16 mouse cellular contexts compared by ENCODE assay signal in genomic region chr5:44147732-44148131, GRCm38 (mm10).
"Had no signal": no experiment of that assay in that cellular context is flagged by ENCODE, and none has a peak within 500 bp of the region (broad histone marks: within the 10 kb centered on the region; RNA-seq: fewer than 3 reads in every experiment).

No protein-coding gene starts in this region.

- H3K4me2 ChIP-seq: liver, embryonic 13.5 days; midbrain, embryonic 11.5 days; stomach, embryonic 15.5 days had no signal

- H3K9ac ChIP-seq: liver, embryonic 13.5 days; stomach, embryonic 15.5 days had no signal

- ATAC-seq: intestine, embryonic 16.5 days had no signal

- H3K9me3 ChIP-seq: stomach, embryonic 15.5 days had no signal

- H3K4me3 ChIP-seq: liver, embryonic 13.5 days; stomach, embryonic 15.5 days had no signal

- H3K36me3 ChIP-seq: liver, embryonic 13.5 days; stomach, embryonic 15.5 days had no signal

- H3K27ac ChIP-seq: kidney, postnatal 0 days; liver, embryonic 13.5 days; stomach, embryonic 15.5 days had no signal

- H3K27me3 ChIP-seq: liver, embryonic 13.5 days; stomach, embryonic 15.5 days had no signal

- DNase-seq: kidney, adult 18-20 months; kidney, adult 9 months; kidney, postnatal 25 days; liver, embryonic 13.5 days; lung, adult 2 months; lung, postnatal 14 days; midbrain, embryonic 14.5 days; retina, postnatal 1 day; right cerebral cortex, postnatal 4 days; thymus, adult 18-20 months; thymus, postnatal 14 days; thymus, postnatal 4 days had no signal
